Mouse (Mus musculus) c-Kit-positive CD71-negative TER-119-negative erythroid progenitor cells, embryonic 14.5 days (primary cell): Measurements from ENCODE around the gene Wfdc6a.
A peak's percentile ranks its signal among the peaks of the same experiment; 100 is the strongest.
"Not testable (repeated sequence)": the region's sequence is repeated elsewhere in the genome, so short reads cannot be mapped to it uniquely, and the experiment has no call there.

Experiments
- DNase-seq: peaks from one replicate; pipeline ENCODE4 v3.0.0-alpha.2; 2013; ENCODE audit warnings: low read depth

Gene Wfdc6a

DNA sequence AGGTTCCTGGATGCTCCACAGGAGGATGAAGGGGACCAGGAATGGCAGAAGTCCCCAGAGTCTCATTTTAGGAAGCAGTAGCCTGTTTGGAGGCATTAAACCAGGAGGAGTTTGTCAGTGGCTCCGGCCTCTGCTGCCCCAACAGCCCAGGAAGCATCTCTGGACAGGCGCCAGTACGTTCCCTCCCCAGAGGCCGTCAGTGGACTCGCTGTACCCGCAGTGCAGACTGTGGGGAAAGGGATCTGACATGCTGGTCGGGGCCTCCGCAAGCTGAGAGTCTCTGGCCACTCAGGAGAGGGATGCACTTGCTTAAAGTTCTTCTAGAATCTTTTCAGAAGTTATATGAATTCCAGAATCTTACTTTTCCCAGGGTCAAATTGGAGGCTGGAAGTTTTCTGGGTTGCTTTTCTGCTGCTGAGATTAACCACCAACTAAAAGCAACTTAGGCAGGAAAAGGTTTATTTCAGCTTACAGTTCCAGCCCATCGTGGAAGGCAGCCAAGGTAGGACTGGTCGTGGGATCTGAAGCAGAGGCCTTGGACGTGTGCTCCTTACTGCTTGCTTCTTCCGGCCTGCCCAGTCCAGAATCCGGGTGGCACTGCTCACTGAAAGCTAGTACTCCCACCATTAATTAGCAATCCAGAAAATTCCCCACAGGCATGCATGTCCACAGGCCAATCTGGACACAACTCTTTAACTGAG is at the start of gene Wfdc6a:
Gene Wfdc6a, minus strand, starts transcription at position 423 of the 701 bp plus-strand sequence.
- DNase-seq: not testable (repeated sequence)

DNA sequence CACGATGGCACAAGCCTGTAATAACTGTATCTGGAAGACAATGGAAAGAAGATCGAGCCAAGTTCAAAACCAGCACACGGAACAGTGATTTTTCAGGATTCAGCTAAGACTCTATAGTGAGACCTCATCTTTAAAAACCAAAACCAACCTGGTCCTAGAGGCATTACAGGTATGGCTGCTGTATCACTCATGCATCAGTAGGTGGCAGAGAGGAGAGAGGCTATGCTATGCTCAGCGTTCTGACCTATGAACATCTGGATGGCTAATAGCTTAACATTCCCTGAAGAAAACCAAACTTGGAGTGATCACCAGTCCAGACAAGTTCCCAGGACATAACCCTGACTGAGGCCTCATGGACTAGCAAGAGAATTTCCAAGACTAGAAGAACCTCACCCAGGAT is 36.5 kb upstream of the Wfdc6a start:
- DNase-seq: no peak

DNA sequence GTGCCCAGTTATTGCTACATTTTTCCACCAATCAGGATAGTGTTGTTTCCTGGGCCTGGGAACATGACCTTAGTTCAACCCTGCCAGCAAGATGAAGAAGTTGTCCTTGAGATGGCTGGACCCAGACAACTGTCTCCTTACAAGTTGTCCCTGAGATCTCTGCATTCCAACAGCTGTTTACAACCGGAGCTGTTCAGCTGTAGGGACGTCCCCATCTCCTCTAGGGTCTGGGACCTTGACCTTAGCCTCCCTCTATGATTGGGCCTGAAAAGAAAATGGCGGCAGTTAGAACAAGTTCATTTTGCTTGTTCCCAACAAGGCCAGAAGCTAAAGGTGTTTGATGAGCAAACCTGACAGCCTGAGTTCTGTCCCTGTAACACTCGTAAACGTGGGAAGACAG is 33.8 kb upstream of the Wfdc6a start:
- DNase-seq: no peak

DNA sequence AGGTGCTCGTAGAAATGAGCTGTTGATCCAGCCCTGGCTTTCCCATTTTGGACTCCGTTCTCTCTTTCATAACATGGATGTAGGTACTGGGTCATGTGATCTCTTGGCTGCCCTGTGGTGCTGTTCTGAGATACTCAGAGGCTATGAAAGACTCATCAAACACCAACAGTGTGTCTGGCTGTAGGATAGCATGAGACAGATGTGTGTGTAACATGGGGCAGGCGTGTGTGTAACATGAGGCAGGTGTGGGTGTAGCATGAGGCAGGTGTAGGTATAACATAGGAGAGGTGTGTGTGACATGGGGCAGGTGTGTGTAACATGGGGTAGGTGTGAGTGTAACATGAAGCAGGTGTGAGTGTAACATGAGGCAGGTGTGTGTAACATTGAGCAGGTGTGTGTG is 30.1 kb upstream of the Wfdc6a start:
- no peak for DNase-seq

DNA sequence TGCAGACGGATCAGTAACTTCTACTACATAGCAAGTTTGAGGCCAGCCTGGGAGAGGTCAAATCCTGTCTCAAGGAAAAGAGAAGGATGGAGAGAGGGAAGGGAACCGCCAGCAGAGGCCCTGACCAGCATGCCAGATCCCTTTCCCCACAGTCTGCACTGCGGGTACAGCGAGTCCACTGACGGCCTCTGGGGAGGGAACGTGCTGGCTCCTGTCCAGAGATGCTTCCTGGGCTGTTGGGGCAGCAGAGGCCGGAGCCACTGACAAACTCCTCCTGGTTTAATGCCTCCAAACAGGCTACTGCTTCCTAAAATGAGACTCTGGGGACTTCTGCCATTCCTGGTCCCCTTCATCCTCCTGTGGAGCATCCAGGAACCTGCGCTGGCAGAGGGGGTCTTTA is 28.2 kb upstream of the Wfdc6a start, which contains the start of the genes Wfdc6b and Wfdc8:
Gene Wfdc6b, plus strand, starts transcription at position 52 of the 400 bp plus-strand sequence.
Gene Wfdc8, minus strand, starts transcription at position 156 of the 400 bp plus-strand sequence.
- not testable (repeated sequence) for DNase-seq

- no peak for DNase-seq
These were observed 23.5 kb upstream of the Wfdc6a start for GRCm38 (mm10) chr2:164608781-164609180.

GRCm38 (mm10) chr2:164604411-164604810 is 19.2 kb upstream of the Wfdc6a start:
- no peak for DNase-seq

- no peak for DNase-seq
These were observed 18.2 kb upstream of the Wfdc6a start for GRCm38 (mm10) chr2:164603482-164603881.

- no peak for DNase-seq
These were observed 14.9 kb upstream of the Wfdc6a start for GRCm38 (mm10) chr2:164600179-164600578.

GRCm38 (mm10) chr2:164593494-164593893 is 8.2 kb upstream of the Wfdc6a start, which contains the start of gene Eppin:
Gene Eppin (minus strand): TSS chr2:164593594.
- DNase-seq: no peak

DNA sequence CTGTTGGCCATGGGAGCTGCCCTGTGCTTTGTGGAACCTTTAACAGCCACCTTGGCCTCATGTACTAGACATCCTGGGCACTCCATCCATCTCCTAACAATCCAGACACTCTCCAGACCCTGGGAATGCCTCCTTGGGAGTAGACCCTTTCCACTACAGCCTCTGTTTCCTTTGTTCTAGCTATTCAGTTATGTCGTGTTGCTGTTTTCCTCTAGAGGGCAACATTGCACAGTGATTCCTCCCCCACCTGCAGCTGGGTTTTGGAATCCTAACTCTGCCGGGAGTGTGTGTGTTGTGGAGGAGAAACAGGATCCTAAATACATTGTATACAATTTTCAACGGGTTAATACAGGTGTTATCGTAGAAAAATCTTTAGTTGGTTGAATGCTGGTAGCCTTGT is 6.8 kb upstream of the Wfdc6a start:
- DNase-seq: peak; percentile 14

GRCm38 (mm10) chr2:164573359-164573758 is 11.9 kb downstream of the Wfdc6a start, which contains the start of gene Spint3:
Gene Spint3 (minus strand): TSS chr2:164573459.
- DNase-seq: not testable (repeated sequence)

DNA sequence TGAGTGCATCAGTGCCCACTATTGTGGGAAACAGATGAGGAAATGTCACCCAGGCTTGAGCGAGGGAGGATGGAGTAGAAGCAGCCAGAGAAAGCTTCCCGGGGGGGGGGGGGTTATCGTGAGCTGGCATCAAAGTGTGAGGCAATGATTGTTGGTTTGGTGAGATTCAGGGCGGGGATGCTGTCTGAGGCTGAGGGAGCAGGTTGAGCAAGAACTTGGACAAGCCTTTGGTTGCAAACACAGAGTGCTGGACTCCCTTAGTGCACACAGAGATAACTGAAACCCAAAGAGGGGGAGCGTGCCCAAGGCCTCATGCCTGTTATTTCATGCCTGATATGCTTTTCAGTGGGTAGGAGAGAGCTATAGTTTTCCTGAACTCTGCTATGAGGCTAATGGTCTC is 17.8 kb downstream of the Wfdc6a start:
- no peak for DNase-seq

GRCm38 (mm10) chr2:164566997-164567396 is 18.2 kb downstream of the Wfdc6a start:
- no peak for DNase-seq

- no peak for DNase-seq
These were observed 20.9 kb downstream of the Wfdc6a start for GRCm38 (mm10) chr2:164564346-164564745.

- DNase-seq: peak; percentile 23
These were observed 21.8 kb downstream of the Wfdc6a start for GRCm38 (mm10) chr2:164563339-164564038.

- no peak for DNase-seq
These were observed 22.7 kb downstream of the Wfdc6a start, which contains the start of gene Wfdc2 for GRCm38 (mm10) chr2:164562391-164563188. Gene Wfdc2 (plus strand): TSS chr2:164562413.

GRCm38 (mm10) chr2:164560106-164560505 is 25.1 kb downstream of the Wfdc6a start:
- no peak for DNase-seq

GRCm38 (mm10) chr2:164558991-164559645 is 26.1 kb downstream of the Wfdc6a start:
- peak; percentile 8 for DNase-seq

DNA sequence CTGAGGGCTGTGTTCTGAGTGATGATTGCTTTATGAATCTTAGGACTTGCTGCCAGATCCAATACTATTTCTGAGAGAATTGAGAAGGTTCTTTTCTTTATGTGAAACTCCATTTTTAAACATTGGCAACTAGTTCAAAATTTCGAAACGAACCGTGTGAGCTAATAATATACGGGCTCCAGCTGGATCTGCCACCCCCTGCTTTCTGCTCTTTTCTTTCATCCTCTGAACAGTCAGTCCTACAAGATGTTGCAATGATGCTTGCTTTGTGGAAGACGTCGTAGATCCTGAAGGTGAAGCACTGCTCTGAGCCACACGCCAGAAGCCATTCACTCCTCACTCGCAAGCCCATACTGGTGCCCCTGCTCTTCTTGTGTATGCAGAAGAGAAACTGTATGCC is 26.8 kb downstream of the Wfdc6a start:
- DNase-seq: no peak

GRCm38 (mm10) chr2:164551502-164551901 is 33.7 kb downstream of the Wfdc6a start:
- DNase-seq: no peak

GRCm38 (mm10) chr2:164550895-164551269 is 34.4 kb downstream of the Wfdc6a start:
- DNase-seq: no peak
